13 mouse cellular contexts compared by ENCODE assay signal in the genomic region with DNA sequence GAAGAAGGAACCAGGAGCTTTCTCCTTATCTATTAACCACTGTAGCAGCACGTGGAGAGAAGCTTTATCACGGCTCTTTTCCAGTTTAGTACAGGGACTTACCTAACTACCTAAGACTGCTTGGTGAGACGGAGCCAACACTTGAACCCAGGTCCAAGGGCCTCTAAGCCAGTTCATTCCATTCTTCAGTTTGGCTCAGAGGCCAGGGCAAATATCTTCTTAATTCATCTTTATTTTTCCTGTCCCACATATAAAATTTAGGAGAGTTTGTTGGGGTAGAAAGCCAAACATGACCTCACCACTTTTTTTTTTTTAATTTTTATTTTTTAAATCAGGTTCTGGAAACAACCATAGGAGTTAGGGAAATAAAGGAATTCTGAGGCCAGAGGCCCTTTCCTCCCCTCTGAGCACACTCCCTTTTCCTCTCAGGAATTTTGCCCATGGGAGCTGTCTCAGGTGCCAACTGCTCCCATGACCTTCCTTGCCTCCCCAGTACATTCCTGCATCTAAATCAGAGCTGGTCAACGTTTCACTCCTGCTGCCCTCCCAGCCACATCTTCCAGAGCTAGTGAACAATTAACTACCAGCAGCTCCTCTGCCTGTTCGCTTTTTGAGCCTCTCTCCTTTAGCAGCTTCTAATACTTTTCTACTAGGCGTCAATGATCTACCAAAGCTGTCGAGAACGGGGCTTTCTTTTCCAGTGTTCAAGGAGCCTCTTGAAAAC. TPM values are rescaled to one million over a fixed set of nuclear protein-coding genes. Genes with fewer than 3 reads are reported as not detected.
DNase-seq lines count a peak whose midpoint lies in the region; ATAC-seq and TF ChIP-seq lines count a peak whose summit lies in the region.
"Had no signal": no experiment of that assay in that cellular context is flagged by ENCODE, and none has a peak within 500 bp of the region (broad histone marks: within the 10 kb centered on the region; RNA-seq: fewer than 3 reads in every experiment).

No protein-coding gene starts in this region.

- H3K27ac ChIP-seq in heart, embryonic 13.5 days (replicated peaks) = peak overlapping the region; percentile 46; the same call in 1 of the 2 replicates
- H3K27ac ChIP-seq in lung, postnatal 0 days (ENCODE audit: low read length) = no peak overlapping the region
- no peak overlapping the region for H3K27ac ChIP-seq in thymus, adult 2 months (ENCODE audit: control insufficient read depth, insufficient read depth, low read length)
- H3K27ac ChIP-seq: midbrain, embryonic 12.5 days had no signal

- no peak for TF ChIP-seq EP300 in lung, postnatal 0 days (IDR thresholded peaks at IDR 0.05)

- TF ChIP-seq POLR2A in thymus, adult 2 months (IDR thresholded peaks at IDR 0.05; ENCODE audit: control insufficient read depth, extremely low read depth, insufficient read depth, low read length, poor library complexity) = no peak

- DNase-seq in heart, adult 9 months (ENCODE audit: low spot score in 2 of 2) = no peak
- peak; percentile 59 for DNase-seq in lung, postnatal 0 days (ENCODE audit: low spot score)
- DNase-seq in lung, postnatal 36 days = no peak
- DNase-seq in kidney, adult 9 months = peak; percentile 96
- DNase-seq in yolk sac, embryonic 10.5 days (ENCODE audit: low spot score) = peak; percentile 83
- DNase-seq in cerebellum, adult 18-20 months = no peak
- DNase-seq in thymus, adult 2 months = no peak
- DNase-seq: adrenal gland, adult 2 months; heart, postnatal 36 days; spleen, adult 18-20 months; thymus, adult 18-20 months had no signal

- 34% methylated on average over 8 of the region's 8 CpGs for WGBS in heart, embryonic 13.5 days
- 31% methylated on average over 8 of the region's 8 CpGs for WGBS in lung, postnatal 0 days
- WGBS in thymus, adult 2 months = 78% methylated on average over 8 of the region's 8 CpGs

- no peak overlapping the region for H3K9ac ChIP-seq in heart, embryonic 13.5 days
- H3K9ac ChIP-seq in lung, postnatal 0 days (replicated peaks; ENCODE audit: low read depth) = no peak overlapping the region
- H3K9ac ChIP-seq: midbrain, embryonic 12.5 days had no signal

- ATAC-seq in heart, embryonic 13.5 days (ENCODE audit: extremely low read depth, insufficient number of reproducible peaks, low FRiP score, low TSS enrichment) = no peak
- ATAC-seq in lung, postnatal 0 days = peak; percentile 46

- no peaks in the 10 kb centered on the region for H3K27me3 ChIP-seq in heart, embryonic 13.5 days (replicated peaks)
- H3K27me3 ChIP-seq in lung, postnatal 0 days (replicated peaks; ENCODE audit: insufficient read depth, low read length) = no peaks in the 10 kb centered on the region
- H3K27me3 ChIP-seq in thymus, adult 2 months (ENCODE audit: control insufficient read depth, insufficient read depth, low read length) = no peaks in the 10 kb centered on the region
- H3K27me3 ChIP-seq: midbrain, embryonic 12.5 days had no signal

- no peaks in the 10 kb centered on the region for H3K36me3 ChIP-seq in heart, embryonic 13.5 days
- H3K36me3 ChIP-seq in lung, postnatal 0 days (ENCODE audit: insufficient read depth, low read length) = no peaks in the 10 kb centered on the region
- no peaks in the 10 kb centered on the region for H3K36me3 ChIP-seq in thymus, adult 2 months (ENCODE audit: control insufficient read depth, insufficient read depth, low read length)
- H3K36me3 ChIP-seq: midbrain, embryonic 12.5 days had no signal

- H3K4me3 ChIP-seq in heart, embryonic 13.5 days = no peak overlapping the region
- no peak overlapping the region for H3K4me3 ChIP-seq in lung, postnatal 0 days (ENCODE audit: low read depth, low read length)
- H3K4me3 ChIP-seq in thymus, adult 2 months (ENCODE audit: control insufficient read depth, insufficient read depth, low read length) = no peak overlapping the region
- H3K4me3 ChIP-seq: midbrain, embryonic 12.5 days had no signal

- peaks cover 23% of the 10 kb centered on the region for H3K4me1 ChIP-seq in heart, embryonic 13.5 days
- H3K4me1 ChIP-seq in lung, postnatal 0 days (ENCODE audit: insufficient read depth, low read depth, low read length) = no peaks in the 10 kb centered on the region
- H3K4me1 ChIP-seq in thymus, adult 2 months (replicated peaks; ENCODE audit: control insufficient read depth, insufficient read depth, low read length) = no peaks in the 10 kb centered on the region
- H3K4me1 ChIP-seq: midbrain, embryonic 12.5 days had no signal

- no peak for TF ChIP-seq CTCF in lung, postnatal 0 days (IDR thresholded peaks at IDR 0.05)
- no peak for TF ChIP-seq CTCF in thymus, adult 2 months (IDR thresholded peaks at IDR 0.05; ENCODE audit: borderline replicate concordance, control insufficient read depth, extremely low read depth, insufficient read depth, low read length, poor library complexity)

- H3K4me2 ChIP-seq in heart, embryonic 13.5 days = no peak overlapping the region
- H3K4me2 ChIP-seq in lung, postnatal 0 days (replicated peaks; ENCODE audit: low read depth, low read length) = no peak overlapping the region
- H3K4me2 ChIP-seq: midbrain, embryonic 12.5 days had no signal

- H3K9me3 ChIP-seq in heart, embryonic 13.5 days = no peaks in the 10 kb centered on the region
- H3K9me3 ChIP-seq in lung, postnatal 0 days (ENCODE audit: low read length) = no peaks in the 10 kb centered on the region
- H3K9me3 ChIP-seq: midbrain, embryonic 12.5 days had no signal

RNA-seq across cellular contexts. Expression of gene Fzd4, which starts 29.9 kb away (rescaled TPM):
- polyA plus RNA-seq in heart, embryonic 13.5 days (2015; fragmentation: Nextera tagmentation; extraction: Ambion mirVana) = 6.9 and 7.1 TPM in 2 replicates
- polyA plus RNA-seq in lung, postnatal 0 days (2015; fragmentation: Nextera tagmentation; extraction: Ambion mirVana) = 14.3 and 16.1 TPM in 2 replicates
- 2.4 and 2.9 TPM in 2 replicates for polyA plus RNA-seq in thymus, adult 2 months (2012; rRNA removed)

RNA-seq across cellular contexts. Expression of gene Tmem135, which starts 30.0 kb away (rescaled TPM):
- polyA plus RNA-seq in heart, embryonic 13.5 days (2015; fragmentation: Nextera tagmentation; extraction: Ambion mirVana) = 21.7 and 23.8 TPM in 2 replicates
- polyA plus RNA-seq in lung, postnatal 0 days (2015; fragmentation: Nextera tagmentation; extraction: Ambion mirVana) = 21.7 and 26.1 TPM in 2 replicates
- polyA plus RNA-seq in thymus, adult 2 months (2012; rRNA removed) = 47.6 and 75.4 TPM in 2 replicates

Comparison
In these comparisons a context has a peak if more than half of its experiments do, and no peak if none do; other contexts are left out.
1. DNase-seq: peak in lung, postnatal 0 days (single experiment), kidney, adult 9 months (single experiment) and yolk sac, embryonic 10.5 days (single experiment); none in heart, adult 9 months (0 of 2), lung, postnatal 36 days (single experiment), cerebellum, adult 18-20 months (0 of 2) and thymus, adult 2 months (single experiment).